Mouse (Mus musculus) neural tube, embryonic 14.5 days (tissue): ENCODE data around the gene Aff3. TPM values are rescaled to one million over a fixed set of nuclear protein-coding genes. Genes with fewer than 3 reads are reported as not detected.
A peak's percentile ranks its signal among the peaks of the same experiment; 100 is the strongest.
"Not testable (repeated sequence)": the region's sequence is repeated elsewhere in the genome, so short reads cannot be mapped to it uniquely, and the experiment has no call there.

Experiments
- ATAC-seq: fragments of 200-750 bp; cut with Nextera tagmentation; 2 replicates; pipeline ENCODE4 v1.8.0; 2017; ENCODE audit warnings: low read depth, mild to moderate bottlenecking, moderate TSS enrichment, moderate library complexity
- H3K27ac ChIP-seq: fragments of 300-500 bp; sonication (generic); 2 replicates; pipeline ENCODE4 v1.5.1; 2014; ENCODE audit warnings: low read depth, mild to moderate bottlenecking, control low read depth, low read length, moderate library complexity, mixed read lengths
- H3K27me3 ChIP-seq: fragments of 300-500 bp; sonication (generic); 2 replicates; pipeline ENCODE4 v1.6.1; 2014; ENCODE audit warnings: low read length; ENCODE audit not compliant: control insufficient read depth, insufficient read depth
- H3K36me3 ChIP-seq: fragments of 300-500 bp; sonication (generic); 2 replicates; pipeline ENCODE4 v1.6.1; 2014; ENCODE audit warnings: low read length, mixed read lengths; ENCODE audit not compliant: control insufficient read depth, insufficient read depth
- H3K4me1 ChIP-seq: fragments of 300-500 bp; sonication (generic); 2 replicates; pipeline ENCODE4 v1.6.1; 2014; ENCODE audit warnings: low read length; ENCODE audit not compliant: control insufficient read depth, insufficient read depth
- H3K4me2 ChIP-seq: fragments of 300-500 bp; sonication (generic); 2 replicates; pipeline ENCODE4 v1.6.1; 2014; ENCODE audit warnings: mild to moderate bottlenecking, low read depth, low read length, control low read depth
- H3K4me3 ChIP-seq: fragments of 300-500 bp; sonication (generic); 2 replicates; pipeline ENCODE4 v1.5.1; 2014; ENCODE audit warnings: low read depth, low read length, control low read depth, mixed read lengths
- H3K9ac ChIP-seq: fragments of 300-500 bp; sonication (generic); replicated peaks from 2 replicates; pipeline ENCODE4 v1.6.1; 2014; ENCODE audit warnings: low read depth, mild to moderate bottlenecking, control low read depth, low read length, mixed read lengths
- H3K9me3 ChIP-seq: fragments of 300-500 bp; sonication (generic); 2 replicates; pipeline ENCODE4 v1.6.1; 2016; ENCODE audit warnings: low read length; ENCODE audit not compliant: control insufficient read depth
- WGBS: fragments of 180-500 bp; shearing (Covaris S2); extraction: QIAGEN DNeasy Blood & Tissue Kit; methylation state at CpG from one replicate; pipeline ENCODE4 v1.1.7; 2014; 5-methylcytosine and 5-hydroxymethylcytosine counted together
- polyA plus RNA-seq: library from polyadenylated mRNA; unstranded; fragments of >200 nt; fragmentation: Nextera tagmentation; extraction: Ambion mirVana; gene quantifications from 2 replicates; pipeline ENCODE4 v1.2.1, GENCODE M21; 2014

Gene Aff3
- polyA plus RNA-seq, 1 experiment from 2014 or later: 26.6 TPM

DNA sequence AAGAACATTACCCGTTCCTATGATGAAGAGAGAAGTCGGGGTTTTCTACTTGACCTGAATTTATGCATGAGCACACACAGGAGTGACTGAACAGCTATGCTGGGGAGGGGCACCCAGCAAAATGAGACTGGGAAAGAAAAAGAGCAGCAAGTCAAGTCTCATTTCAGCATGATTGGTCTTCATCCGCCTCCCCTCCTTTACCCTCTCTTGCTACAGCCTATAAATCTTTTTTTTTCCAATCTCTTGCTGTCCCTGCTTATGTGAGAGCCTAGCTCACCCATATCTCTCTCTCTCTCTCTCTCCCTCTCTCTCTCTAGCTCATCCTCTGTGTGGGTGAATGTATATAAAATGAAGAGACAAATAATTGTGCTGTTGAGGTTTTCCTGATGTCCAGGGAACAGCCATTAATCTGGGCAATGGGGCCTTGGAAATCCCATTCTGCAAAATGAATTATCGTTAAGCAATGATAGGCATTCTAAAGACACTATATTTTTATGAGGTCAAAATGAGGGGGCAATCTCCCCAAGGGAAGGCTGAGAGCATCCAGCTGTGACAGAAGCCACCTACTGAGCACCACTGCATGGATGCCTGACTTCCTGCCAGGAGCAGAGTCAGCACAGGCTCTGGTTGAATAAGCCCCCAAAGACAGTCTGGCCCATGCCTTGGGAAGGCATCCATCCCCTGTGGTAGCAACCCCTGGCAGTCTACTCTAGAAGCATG, 224.8 kb downstream of the Aff3 start:
- WGBS: 16% methylated on average over 4 of the region's 4 CpGs
- Histone ChIP-seq H3K36me3 (no peaks in the 10 kb centered on the region), H3K4me1 (peaks cover 54% of the 10 kb centered on the region), H3K27ac (peak overlapping the region; percentile 76), H3K27me3 (no peaks in the 10 kb centered on the region), H3K4me3 (no peak overlapping the region), H3K4me2 (no peak overlapping the region; the same call in 1 of the 2 replicates), H3K9ac (no peak overlapping the region), H3K9me3 (no peaks in the 10 kb centered on the region)
- ATAC-seq: peak; percentile 72

DNA sequence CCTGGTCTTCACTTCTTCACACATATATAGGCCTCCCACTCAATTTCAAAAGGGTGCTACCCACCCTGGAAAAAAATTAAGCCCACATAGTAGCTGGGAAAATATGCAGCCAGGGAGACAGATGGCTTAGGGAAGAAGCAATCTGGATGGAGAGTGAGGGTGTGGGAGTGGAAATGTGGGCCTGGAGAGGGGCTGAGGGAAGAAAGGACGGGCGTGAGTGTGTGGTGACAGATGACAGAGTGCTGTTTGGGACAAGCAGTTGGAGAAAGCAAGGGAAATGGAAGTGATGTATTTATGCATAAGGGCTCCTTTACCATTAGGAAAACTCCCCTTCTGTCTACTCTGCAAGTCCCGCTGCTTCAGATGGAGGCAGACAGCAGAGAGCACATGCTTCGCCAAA, 226.3 kb downstream of the Aff3 start:
- H3K4me1 ChIP-seq: peaks cover 51% of the 10 kb centered on the region
- H3K4me3 ChIP-seq: no peak overlapping the region
- 0 out of 2 replicates have a peak overlapping the region, but pooled peaks have one; percentile 6 for H3K4me2 ChIP-seq
- no peak overlapping the region; the same call in 1 of the 2 replicates for H3K9ac ChIP-seq
- H3K27me3 ChIP-seq: no peaks in the 10 kb centered on the region
- peak overlapping the region; percentile 74 for H3K27ac ChIP-seq
- WGBS: 14% methylated on average over 4 of the region's 4 CpGs
- H3K36me3 ChIP-seq: no peaks in the 10 kb centered on the region
- ATAC-seq: peak; percentile 31; the same call in 1 of the 2 replicates
- H3K9me3 ChIP-seq: no peaks in the 10 kb centered on the region

DNA sequence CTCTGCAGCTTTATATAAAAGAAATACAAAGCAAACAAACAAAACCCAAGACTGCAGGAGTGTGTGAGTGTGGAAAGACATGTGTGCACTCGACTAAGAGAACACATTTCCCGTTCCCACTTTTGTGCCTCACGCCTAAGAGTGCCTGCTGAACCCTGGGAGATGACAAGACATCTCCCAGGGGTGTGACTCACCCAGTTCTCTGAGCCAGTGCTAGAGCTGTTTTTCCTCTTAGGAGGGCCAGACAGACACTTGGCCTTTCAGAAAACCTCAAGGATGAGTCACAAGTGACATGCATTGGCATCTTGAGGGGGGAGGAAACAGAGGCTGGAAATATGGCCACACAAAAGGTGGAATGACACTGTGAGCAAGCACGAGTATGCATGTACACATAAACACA, 227.1 kb downstream of the Aff3 start:
- no peak overlapping the region for H3K4me2 ChIP-seq
- WGBS: 56% methylated on average over 4 of the region's 4 CpGs
- no peaks in the 10 kb centered on the region for H3K27me3 ChIP-seq
- no peak for ATAC-seq
- peaks cover 47% of the 10 kb centered on the region for H3K4me1 ChIP-seq
- no peaks in the 10 kb centered on the region for H3K9me3 ChIP-seq
- no peak overlapping the region for H3K9ac ChIP-seq
- no peaks in the 10 kb centered on the region for H3K36me3 ChIP-seq
- no peak overlapping the region for H3K4me3 ChIP-seq
- peak overlapping the region; percentile 74; the same call in 1 of the 2 replicates for H3K27ac ChIP-seq

DNA sequence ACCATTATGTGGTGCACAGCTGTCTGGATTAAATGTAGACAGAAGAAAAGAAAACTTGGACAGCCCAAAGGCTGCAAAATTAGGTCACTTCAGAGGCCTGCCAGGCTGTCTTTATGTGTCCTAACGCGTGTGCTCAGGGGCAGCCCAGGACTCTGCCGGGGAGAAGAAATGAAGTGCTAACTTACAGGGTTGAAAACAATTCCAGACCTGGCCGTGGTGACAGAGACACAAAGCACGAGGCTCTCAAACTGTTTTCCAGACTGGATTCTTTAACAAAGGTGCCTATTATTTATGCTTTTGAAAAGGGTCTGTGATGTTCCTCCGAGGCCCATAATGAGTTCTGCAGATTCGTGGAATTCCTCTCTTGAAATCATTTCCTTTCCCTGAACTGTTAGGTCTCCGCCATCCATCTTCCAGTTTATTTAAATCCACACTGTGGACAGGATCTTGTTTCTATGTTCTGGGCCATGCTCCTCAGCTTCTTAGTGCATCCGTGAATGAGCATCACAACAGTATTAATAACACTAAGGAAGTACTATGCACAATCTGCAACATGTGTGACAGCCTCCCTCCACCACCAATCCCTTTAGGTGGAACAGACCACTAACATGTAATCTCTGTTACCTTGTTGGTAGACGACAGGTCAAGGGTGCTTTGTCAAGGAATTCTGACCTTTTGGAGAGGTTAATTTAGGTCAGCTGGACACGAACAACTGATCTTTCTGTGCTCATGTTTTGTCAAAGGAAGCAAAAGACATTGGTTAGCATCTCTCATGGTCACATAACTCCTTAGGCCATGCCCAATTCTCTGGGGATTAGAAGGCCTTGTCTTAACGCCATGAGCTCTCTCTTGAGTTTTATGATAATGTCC, 228.0 kb downstream of the Aff3 start:
- Histone ChIP-seq H3K4me1 (peaks cover 46% of the 10 kb centered on the region), H3K9ac (no peak overlapping the region; the same call in 1 of the 2 replicates), H3K4me2 (no peak overlapping the region), H3K9me3 (no peaks in the 10 kb centered on the region), H3K27me3 (no peaks in the 10 kb centered on the region), H3K36me3 (no peaks in the 10 kb centered on the region), H3K27ac (0 out of 2 replicates have a peak overlapping the region, but pooled peaks have one; percentile 34), H3K4me3 (no peak overlapping the region)
- 24% methylated on average over 12 of the region's 12 CpGs for WGBS
- ATAC-seq: no peak

DNA sequence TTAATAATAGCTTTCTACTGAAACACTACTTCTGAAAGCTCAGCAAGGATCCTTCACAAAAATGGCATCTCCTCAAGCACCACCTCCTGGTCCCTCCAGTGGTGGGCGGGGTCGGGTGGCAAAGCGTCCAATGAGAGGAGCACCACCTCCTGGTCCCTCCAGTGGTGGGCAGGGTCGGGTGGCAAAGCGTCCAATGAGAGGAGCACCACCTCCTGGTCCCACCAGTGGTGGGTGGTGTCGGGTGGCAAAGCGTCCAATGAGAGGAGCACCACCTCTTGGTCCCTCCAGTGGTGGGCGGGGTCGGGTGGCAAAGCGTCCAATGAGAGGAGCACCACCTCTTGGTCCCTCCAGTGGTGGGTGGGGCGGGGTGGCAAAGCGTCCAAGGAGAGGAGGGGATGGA, 234.4 kb downstream of the Aff3 start:
- WGBS: 96% methylated on average over 12 of the region's 12 CpGs
- H3K9me3 ChIP-seq, H3K36me3 ChIP-seq, H3K4me1 ChIP-seq, H3K27me3 ChIP-seq, H3K27ac ChIP-seq, H3K4me3 ChIP-seq, H3K4me2 ChIP-seq, ATAC-seq, H3K9ac ChIP-seq: not testable (repeated sequence)

DNA sequence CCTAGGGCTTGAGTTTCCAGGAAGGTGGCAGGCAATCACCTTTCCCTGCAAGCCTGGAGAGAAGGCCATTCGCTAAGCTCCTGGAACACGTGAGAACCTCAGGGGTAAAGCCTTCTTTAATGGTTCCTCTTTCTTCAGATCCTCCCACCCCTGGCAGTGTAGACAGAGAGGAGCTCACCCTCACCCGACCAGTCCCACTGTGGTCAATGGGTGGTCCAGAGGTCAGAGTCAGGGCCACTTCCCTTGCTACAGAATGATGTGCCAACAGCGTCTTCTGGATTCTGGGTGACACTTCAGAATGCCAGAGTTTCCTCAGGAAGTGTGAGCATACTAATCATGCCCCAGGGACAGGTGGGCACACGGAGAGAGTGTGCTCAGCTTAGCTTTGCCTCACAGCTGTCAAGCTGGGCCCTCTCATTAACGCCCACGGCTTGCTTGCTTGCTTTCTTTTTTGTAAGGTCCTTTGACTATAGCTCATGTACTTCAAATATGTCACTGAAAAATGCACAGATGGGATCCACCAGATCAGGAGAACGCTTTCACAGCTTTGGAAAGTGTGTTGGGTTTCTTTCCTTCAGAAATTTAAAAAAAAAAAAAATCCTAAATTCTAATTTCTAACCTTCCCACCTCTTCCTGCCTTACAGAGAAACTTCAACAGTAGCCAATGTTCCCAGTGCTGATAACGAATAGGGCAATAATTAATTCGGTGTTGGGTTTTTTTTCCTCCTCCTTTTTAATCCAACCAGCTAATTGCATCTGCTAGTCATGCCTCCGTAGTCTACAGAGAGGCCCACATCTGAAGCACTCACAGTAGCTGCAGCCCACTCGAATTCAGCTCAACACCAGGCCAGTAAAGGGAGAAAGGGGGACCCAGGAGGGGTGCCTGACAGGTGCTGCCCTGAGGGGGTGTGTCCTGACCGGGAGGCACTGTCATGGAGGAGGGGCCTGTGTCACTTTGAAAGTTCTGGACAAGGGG, 235.8 kb downstream of the Aff3 start:
- no peak overlapping the region for H3K9ac ChIP-seq
- no peak overlapping the region for H3K4me2 ChIP-seq
- H3K4me1 ChIP-seq: 0 out of 2 replicates have a peak, but pooled peaks cover 6% of the 10 kb centered on the region
- no peaks in the 10 kb centered on the region for H3K27me3 ChIP-seq
- ATAC-seq: no peak
- H3K36me3 ChIP-seq: no peaks in the 10 kb centered on the region
- no peak overlapping the region for H3K4me3 ChIP-seq
- no peaks in the 10 kb centered on the region for H3K9me3 ChIP-seq
- 54% methylated on average over 13 of the region's 13 CpGs for WGBS
- no peak overlapping the region for H3K27ac ChIP-seq

DNA sequence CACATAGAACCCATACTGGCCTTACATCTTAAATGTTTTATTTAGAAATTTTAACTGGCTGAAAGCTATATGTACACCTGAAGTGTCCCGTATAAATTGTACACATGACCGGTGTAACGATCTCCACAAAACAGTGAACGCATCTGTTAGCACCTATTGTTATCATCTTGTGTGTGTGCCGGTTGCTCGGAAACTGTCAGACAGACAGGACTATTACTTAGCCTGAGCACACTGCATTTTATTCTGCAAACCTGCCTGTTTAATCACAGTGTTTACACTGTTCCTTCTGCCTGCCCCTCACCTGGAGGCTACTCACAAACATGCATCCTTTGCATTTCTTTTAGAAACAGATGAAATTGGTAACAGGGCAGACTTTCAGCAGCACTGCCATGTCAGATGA, 241.8 kb downstream of the Aff3 start:
- no peak overlapping the region for H3K4me2 ChIP-seq
- H3K4me1 ChIP-seq: peaks cover 17% of the 10 kb centered on the region; the same call in 1 of the 2 replicates
- no peak overlapping the region for H3K4me3 ChIP-seq
- ATAC-seq: no peak
- H3K27ac ChIP-seq: no peak overlapping the region
- H3K36me3 ChIP-seq: no peaks in the 10 kb centered on the region
- 89% methylated on average over 6 of the region's 6 CpGs for WGBS
- H3K27me3 ChIP-seq: no peaks in the 10 kb centered on the region
- H3K9me3 ChIP-seq: no peaks in the 10 kb centered on the region
- no peak overlapping the region for H3K9ac ChIP-seq

DNA sequence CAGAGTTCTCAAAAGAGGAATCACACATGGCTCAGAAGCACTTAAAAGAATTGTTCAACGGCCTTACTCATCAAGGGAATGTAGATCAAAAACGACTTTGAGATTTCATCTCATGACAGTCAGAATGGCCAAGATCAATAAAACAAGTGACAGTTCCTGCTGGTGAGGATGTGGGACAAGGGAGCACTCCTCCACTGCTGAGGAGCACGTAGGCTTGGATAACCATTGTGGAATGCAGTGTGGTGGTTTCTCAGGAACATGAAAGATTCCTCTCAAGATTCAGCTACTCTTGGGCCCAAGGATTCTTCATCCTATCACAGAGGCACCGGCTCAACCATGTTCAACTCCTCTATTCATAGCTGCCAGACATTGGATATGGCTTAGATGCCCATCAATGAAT, 245.4 kb downstream of the Aff3 start:
- H3K4me1 ChIP-seq: peaks cover 22% of the 10 kb centered on the region
- H3K36me3 ChIP-seq: no peaks in the 10 kb centered on the region
- H3K4me3 ChIP-seq: no peak overlapping the region
- no peak for ATAC-seq
- no peak overlapping the region for H3K9ac ChIP-seq
- no peaks in the 10 kb centered on the region for H3K9me3 ChIP-seq
- WGBS: 80% methylated on average over 4 of the region's 4 CpGs
- no peak overlapping the region for H3K4me2 ChIP-seq
- no peaks in the 10 kb centered on the region for H3K27me3 ChIP-seq
- H3K27ac ChIP-seq: no peak overlapping the region
